Mouse (Mus musculus) c-Kit-negative CD71-positive TER-119-positive erythroid progenitor cells, embryonic 14.5 days (primary cell): ENCODE data around the gene Nthl1.
A peak's percentile ranks its signal among the peaks of the same experiment; 100 is the strongest.

ENCODE experiments used
- DNase-seq: peaks from one replicate; pipeline ENCODE4 v3.0.0-alpha.2; 2013; ENCODE audit warnings: low read depth, low spot score

Gene Nthl1

GRCm38 (mm10) chr17:24628646-24629045 lies 3.8 kb upstream of the Nthl1 start:
- DNase-seq = peak; percentile 69

DNA sequence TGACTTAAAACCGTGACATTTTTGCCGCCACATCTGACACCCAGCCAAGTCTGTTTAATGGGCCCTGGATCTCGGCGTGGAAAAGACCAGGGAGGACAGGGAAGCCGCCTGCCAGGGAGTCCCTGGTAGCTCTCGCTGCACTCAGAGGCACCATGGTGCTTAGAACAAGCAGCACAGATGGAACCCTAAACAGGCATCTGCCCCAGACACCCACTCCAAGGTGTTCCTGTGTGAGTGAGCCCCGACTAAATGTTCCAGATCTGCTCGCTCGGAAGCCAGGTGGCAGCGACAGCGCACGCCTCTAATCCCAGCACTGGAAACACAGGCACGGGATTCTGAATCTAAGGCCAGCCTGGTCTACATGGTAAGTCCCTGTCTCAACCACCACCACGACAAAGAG lies 2.4 kb upstream of the Nthl1 start:
- DNase-seq = no peak

GRCm38 (mm10) chr17:24632813-24633449 lies 451 bp downstream of the Nthl1 start:
- DNase-seq = no peak

- DNase-seq = no peak
Observed at GRCm38 (mm10) chr17:24633831-24634230, 1.4 kb downstream of the Nthl1 start.

- no peak for DNase-seq
Observed at GRCm38 (mm10) chr17:24635024-24635423, 2.5 kb downstream of the Nthl1 start.

- DNase-seq = no peak
Observed at GRCm38 (mm10) chr17:24635694-24636093, 3.2 kb downstream of the Nthl1 start.

- no peak for DNase-seq
Observed at GRCm38 (mm10) chr17:24636781-24637481, 4.5 kb downstream of the Nthl1 start.

- no peak for DNase-seq
Observed at GRCm38 (mm10) chr17:24638214-24638613, 5.7 kb downstream of the Nthl1 start.

DNA sequence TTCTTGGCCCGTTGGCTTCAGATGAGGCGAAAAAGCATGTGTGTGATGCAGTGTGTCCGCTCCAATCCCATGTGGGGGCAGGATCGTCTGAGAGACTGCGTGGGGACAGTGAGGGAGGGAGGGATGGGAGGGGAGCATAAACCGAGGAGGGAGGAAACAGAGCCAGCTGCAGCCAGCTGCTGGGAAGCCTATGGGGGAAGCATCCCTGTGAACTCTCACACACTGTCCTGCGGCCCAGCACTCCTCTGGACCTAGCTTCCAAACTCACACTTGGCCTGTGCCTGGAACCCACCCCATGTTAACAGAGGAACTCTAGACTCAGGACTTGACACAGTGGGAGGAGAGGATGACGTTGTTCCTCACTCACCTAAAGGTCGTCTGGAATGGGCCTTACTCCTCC lies 6.4 kb downstream of the Nthl1 start:
- DNase-seq = no peak

GRCm38 (mm10) chr17:24639571-24639988 lies 7.1 kb downstream of the Nthl1 start:
- no peak for DNase-seq

GRCm38 (mm10) chr17:24640119-24640518 lies 7.6 kb downstream of the Nthl1 start:
- DNase-seq = no peak

- no peak for DNase-seq
Observed at GRCm38 (mm10) chr17:24640581-24640980, 8.1 kb downstream of the Nthl1 start.

DNA sequence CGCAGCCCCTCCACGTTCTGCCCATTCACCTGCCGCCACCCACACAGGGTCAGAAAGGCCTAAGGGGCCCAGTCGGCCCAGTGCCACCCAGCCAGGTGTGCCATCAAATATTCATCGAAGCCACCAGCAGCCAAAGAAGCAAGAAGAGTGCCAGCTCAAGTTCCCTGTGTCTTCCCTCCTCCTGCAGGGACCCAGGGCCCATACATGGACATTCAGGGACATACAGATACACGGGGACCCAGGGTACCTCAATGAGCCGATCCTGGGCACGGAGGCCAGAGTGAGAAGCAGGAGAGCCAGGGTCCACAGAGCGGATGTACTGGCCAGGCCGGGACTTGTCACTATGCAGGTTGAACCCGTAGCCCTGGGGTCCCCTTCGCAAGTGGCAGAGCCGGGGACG lies 9.5 kb downstream of the Nthl1 start:
- no peak for DNase-seq

DNA sequence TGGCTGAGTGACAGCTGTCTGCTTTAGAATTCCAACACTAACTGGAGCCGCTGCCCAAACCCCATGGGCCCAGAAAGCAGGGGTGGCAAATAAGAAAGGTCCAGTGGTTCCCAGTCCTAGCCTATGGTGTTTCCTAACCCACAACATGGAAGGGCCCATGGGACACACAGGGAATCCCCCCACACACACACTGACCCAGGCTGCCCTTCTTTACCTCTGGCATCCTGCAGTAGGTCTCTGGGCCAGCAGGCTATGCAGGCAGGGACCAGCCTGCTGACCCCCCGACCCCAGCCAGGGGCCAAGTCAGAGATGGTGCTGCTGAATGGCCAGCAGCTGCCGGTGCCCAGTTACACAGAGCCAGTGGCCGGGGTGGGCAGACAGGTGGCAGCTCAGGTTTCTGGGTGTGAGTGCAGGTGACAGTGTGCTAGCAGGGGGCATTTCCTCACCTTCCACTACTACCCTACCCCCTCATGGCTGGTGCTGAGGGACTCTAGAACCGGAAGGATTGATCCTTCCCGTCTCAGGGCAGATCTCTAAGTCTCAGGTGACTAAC lies 10.4 kb downstream of the Nthl1 start:
- DNase-seq = no peak

GRCm38 (mm10) chr17:24644030-24644715 lies 11.7 kb downstream of the Nthl1 start:
- no peak for DNase-seq

GRCm38 (mm10) chr17:24644875-24645721 lies 12.6 kb downstream of the Nthl1 start:
- DNase-seq = no peak

GRCm38 (mm10) chr17:24645916-24646315 lies 13.4 kb downstream of the Nthl1 start:
- DNase-seq = no peak

- no peak for DNase-seq
Observed at GRCm38 (mm10) chr17:24646381-24646780, 13.9 kb downstream of the Nthl1 start.

GRCm38 (mm10) chr17:24647493-24647892 lies 15.0 kb downstream of the Nthl1 start:
- DNase-seq = no peak

GRCm38 (mm10) chr17:24648731-24649377 lies 16.4 kb downstream of the Nthl1 start:
- no peak for DNase-seq

GRCm38 (mm10) chr17:24649581-24650069 lies 17.1 kb downstream of the Nthl1 start:
- DNase-seq = no peak
